Mouse (Mus musculus) erythroblast, adult 5-6 weeks (primary cell): ENCODE results near the gene Entpd3. TPM values are rescaled to one million over a fixed set of nuclear protein-coding genes. Genes with fewer than 3 reads are reported as not detected.

Source experiments
- ATAC-seq: replicated peaks from 2 replicates; pipeline ENCODE4 v1.8.0; 2016; ENCODE audit warnings: moderate number of reproducible peaks, mild to moderate bottlenecking, moderate TSS enrichment, inconsistent platforms; ENCODE audit not compliant: poor library complexity, low FRiP score, severe bottlenecking
- total RNA-seq, 2 experiments: library from RNA; stranded (forward) in 1 of 2; stranded (reverse) in 1 of 2; fragments of 150-400 nt in 1 of 2; fragments of 200-764, 138-1000 nt in 1 of 2; gene quantifications; 2 replicates each; pipeline versions ENCODE4 v1.2.3 to v1.2.4; 2015 to 2017; ENCODE audit warnings: low replicate concordance in 2 of 2

The Entpd3 gene
- total RNA-seq, 2 experiments from 2014 or later, result 0.17 TPM; not detected in 1

DNA sequence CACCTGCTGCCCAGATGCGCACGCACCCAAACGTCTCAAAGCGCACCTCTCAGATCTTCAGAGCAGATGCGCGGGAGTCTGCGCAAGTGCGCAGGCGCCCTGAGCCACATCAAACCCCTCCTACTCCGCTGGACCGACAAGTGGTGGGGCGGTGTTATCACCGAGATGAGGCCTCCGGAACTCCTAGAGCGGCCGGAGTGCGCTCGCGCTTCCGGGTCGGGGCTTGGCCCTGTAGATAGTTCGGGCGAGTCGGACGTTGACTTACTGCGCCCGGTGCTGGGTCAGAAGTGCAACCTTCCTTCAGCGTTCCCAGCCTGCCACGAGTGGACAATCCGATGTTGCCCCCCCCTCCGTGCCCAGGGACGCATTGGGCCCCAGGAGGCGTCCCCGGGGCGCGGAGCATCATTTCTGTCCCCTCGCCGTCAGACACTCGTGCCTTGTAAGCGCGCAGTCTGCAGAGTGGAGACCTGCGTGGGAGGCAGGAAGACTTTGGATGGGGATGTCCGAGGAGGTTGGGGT is 37.6 kb downstream of the Entpd3 start:
- ATAC-seq, result peak; percentile 92

DNA sequence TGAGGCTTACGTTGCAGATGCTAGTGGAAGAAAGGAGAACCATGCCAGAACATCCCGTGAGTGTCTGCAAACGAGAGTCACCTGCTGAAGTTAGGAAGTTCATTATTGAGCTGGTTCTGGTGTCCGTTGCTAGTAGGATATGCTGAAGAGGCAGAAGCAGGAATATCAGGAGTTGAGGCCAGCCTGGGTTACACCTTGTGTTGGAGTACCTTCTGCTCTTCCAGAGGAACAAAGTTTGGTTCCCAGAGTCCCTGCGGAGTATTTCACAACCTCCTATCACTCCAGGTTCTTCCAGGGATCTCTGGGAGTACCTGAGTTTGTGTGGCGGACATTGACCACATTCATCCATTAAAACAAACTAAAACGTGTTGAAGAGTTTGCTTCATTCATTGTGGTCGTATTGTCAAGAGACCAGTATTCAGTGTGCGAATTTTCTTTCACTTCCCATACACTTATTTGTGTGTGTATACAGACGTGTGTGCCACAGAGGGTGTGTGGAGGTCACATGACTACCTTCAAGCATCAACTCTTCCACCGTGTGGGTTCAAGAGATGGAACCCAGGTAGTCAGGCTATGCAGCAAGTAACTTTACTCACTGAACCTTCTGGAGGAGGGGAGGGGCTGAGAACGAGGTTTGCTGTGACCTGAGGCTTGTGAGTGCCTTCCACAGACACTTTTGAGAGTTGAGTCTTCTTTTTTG is 38.2 kb downstream of the Entpd3 start:
- no peak for ATAC-seq

DNA sequence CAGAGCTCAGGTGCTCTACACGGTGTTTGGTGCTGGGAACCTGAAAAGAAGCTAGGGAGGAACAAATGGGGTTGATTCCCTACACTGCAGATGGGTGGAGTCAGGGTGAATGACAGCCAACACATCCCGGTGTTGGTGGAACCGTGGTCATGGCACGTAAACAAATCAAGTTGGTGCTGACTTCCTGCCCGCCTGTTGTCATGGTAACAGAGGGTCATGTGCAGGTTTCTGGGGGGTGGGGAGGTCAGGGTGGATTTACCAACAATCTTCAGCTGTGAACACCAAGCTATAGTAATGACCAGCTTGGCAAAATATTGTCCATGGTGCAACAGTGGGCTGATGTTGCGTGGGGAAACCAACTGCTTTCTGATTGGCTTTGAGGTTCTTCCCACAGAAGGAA is 39.1 kb downstream of the Entpd3 start:
- no peak for ATAC-seq

DNA sequence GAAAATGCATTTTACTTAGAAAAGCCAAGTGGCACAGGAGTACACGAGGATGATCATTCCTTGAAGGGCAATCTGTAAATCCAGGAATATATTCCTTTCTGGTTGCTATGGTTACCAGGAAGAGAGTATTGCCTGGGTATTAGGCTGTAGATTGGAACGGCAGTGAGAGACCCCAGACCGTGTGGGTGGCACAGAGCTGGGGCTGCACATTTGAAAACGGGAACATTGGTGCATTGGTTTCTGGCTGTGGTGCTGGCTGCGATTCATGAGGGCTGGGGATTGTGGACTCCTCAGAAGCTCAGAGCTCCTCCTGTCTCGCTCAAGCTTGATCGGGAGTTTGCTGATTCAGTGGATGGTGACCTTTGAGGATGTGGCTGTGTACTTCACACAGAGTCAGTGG is 40.2 kb downstream of the Entpd3 start:
- no peak for ATAC-seq

DNA sequence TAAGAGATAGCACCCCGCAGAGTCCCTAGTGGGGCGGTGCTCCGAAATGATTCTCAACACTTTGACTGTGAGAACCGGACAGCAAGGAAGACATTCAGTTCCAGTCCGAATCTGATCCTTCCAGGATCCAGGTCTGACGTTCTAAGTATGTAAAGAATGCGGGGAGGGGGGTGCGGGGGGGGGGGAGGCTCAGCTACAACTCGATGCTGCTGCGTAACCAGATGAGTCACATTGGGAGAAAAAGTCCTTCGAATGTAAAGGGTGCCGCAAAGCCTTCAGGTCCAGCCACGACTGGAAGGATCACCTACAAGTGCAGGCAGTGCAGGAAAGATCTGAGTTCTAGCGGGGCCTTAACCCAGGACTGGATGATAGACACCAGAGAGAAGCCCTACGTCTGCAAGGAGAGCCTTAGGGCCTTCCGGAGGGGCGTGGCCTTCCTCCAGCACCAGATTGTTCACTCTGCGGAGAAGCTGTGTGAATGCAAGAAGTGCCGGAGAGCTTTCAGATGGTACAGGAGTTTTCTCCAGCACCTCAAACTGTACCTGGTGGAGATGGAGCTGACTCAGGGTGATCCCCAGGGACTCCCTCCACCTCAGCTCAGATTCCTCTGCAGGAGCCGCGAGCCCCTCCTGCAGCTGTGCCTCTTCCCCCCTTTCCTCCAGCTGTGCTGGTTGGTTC is 42.5 kb downstream of the Entpd3 start:
- peak; percentile 41; the same call in 1 of the 2 replicates for ATAC-seq

DNA sequence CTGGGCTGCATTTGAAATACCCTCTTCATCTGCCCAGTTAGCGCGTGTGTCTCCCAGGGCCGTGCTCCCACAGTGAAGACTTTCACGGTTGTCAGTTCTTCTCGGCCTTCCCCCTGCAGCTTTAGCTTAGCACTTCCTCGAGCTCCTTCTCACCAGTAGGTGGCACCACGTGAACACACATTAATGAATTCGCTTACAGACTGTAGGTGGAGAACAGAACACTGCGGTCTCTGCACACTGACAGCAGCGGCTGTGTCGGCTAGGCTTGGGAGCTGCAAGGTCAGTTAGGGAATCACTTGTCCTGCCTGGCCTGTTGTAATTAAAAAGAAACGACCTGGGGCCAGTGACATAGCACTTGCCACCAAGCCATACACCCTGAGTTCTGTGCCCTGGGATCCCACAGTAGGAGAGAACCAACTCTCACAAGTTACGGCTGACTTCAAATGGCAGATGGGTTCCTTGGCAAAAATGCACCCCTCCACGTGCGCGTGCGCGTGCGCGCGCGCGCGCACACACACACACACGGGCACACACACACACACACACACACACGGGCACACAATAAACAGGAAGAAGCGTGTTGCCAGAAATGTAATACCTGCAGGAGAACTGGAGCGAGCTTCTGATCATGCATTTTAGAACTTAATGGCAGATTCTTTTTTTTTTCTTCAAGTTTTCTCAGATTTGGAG is 43.1 kb downstream of the Entpd3 start:
- ATAC-seq, result peak; percentile 82

DNA sequence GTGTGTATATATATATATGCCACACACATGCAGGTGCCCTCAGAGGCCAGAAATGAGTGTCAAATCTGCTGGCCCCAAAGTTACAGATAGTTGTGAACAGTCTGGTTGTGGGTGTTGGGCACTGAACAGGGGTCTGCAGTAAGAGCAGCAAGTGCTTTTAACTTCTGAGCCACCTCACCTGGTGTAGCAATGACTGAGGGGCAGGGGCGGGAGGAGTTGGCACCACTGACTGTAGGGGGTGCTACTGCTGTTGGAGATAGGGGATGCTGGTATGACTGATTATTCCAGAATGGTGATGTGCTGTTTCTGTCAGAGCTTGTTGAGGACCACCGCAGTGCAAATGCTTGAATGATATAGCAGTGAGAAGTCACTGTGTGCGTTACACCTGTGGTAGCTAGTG is 43.7 kb downstream of the Entpd3 start:
- no peak for ATAC-seq

DNA sequence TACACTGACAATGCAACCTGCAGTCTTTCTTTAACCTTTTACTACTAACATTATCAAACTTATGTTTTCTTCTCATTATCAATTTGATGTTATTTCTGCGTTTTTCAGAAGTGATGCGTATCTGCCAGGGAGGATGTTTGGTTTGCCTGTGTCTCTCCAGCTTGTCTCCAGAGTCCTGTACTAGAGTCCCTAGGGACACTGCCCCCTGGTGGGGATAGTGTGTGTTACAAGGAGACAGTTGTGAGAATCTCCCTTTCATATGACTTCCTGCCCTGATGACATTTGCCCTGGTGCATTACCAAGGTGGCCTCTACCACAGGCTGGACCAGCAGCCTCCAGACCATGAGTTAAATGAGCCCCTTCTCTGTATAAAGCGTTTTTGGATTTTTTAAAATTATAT is 46.9 kb downstream of the Entpd3 start:
- ATAC-seq, result peak; percentile 70

DNA sequence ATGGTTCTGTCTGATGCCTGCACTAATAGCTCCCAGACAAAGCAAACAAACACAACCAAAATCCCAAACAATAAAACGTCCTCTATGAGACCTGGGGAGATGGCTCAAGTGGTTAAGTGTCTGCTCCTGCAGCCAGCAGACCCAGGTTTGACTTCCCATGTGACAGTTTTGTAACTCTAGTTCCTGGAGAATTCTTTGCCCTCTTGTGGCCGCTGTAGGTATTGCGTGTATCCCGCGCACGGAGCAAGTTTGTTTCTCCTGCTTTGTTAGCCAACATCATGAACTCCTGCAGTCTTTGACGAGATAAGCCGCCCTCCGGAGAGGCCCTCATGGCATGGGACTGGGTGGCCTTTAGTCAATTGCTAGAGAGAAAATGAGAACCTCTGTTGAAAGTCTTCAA is 51.9 kb downstream of the Entpd3 start:
- ATAC-seq, result peak; percentile 48; the same call in 1 of the 2 replicates

DNA sequence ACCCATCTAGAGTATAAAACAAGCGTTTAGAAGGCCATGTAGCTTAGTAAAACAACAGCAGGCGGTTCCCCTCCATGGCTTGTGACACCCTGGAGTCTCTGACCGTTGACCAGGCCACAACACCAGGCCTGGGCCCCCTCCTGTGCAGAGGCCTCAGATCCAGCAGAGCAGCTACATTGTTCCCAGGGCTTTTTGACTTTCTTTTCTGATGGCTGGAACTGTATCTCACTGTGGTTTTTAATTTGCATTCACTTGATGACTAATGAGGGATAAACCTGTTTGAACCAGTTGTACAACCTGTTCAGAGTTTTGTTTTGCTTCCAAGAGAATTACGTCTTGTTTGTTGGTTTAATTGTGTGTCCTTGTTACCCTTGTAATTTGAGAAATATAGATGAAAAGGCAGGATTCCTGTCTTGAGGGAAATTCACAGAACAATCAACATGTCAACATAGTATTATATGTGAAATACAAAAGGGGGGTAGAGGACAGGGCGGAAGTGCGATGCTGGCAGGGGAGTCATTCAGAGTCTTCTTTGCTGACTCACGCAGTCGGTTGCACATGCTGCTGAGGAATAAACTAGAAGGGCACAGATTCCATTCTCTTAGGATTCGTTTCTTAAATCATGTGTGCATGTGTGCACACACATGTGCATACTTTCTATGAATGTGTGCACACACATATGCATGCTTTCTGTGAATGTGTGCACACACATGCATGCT is 53.9 kb downstream of the Entpd3 start:
- no peak for ATAC-seq

DNA sequence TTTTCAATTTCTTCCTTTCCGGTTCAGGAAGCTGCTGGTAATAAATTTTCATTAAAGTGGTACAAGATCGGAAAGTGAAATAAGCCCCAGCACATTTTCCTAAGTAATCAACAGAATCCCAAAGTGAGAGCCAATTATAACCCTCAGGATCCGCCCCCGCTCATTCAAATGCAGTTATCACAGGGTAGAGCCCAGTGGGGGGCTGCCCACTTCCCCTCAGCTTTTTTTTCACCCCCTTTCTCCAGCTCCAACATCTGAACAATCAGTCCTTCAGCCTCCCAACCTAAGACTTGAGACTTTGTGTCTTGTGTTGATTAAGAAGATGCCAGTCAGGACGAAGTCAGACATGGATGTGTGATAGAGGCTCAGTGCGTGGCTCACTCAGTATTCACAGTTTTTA is 55.2 kb downstream of the Entpd3 start:
- no peak for ATAC-seq

DNA sequence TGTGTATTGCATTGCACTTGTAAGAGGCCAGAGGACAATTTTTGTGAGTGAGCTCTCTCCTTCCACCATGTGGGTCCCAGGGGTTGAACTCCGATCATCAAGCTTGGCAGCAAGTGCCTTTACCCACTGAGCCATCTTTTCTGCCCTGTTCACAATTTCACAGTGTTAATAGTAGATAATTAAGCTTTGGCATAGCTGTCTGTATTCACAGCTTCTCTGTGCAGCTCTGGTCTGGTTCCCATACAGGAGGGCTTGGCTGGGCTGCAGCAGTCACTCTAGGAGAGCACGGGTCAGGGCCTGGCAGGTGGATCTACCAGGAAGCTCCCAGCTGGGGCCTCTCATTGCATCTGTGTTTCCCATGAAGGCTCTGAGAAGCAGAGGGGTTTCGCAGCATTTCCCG is 55.7 kb downstream of the Entpd3 start:
- no peak for ATAC-seq

DNA sequence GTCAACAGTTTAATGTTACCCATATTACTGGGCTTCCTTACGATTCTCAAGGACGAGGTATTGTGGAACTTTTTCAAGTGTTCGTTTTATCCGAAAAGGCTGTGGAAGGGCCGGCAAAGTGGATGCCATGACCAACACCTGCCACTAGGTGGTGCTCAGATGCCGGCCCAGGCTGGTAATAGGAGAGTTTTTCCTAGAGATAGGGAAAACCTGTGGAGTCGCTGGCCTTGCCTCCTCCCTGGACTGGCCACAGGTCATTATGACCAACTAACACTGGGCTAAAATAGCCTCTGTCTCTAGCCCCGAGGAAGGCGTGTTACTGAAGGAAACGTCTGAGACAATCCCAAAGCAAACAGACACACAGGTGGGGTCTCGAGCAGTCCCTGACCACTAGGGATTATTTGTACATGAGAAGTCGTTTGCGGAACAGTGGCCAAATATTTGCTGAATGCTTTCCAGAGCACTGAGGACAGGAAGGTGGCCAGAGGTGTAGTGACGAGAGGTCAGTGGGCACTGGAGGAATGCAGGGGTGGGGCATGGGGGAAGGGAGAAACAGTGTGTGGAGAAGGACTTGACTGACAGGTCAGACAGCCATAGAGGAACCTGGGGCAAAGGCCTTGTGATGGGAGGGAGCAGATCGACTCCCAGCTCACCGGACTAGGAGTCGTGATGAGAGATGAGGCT is 62.0 kb downstream of the Entpd3 start:
- ATAC-seq, result peak; percentile 80

DNA sequence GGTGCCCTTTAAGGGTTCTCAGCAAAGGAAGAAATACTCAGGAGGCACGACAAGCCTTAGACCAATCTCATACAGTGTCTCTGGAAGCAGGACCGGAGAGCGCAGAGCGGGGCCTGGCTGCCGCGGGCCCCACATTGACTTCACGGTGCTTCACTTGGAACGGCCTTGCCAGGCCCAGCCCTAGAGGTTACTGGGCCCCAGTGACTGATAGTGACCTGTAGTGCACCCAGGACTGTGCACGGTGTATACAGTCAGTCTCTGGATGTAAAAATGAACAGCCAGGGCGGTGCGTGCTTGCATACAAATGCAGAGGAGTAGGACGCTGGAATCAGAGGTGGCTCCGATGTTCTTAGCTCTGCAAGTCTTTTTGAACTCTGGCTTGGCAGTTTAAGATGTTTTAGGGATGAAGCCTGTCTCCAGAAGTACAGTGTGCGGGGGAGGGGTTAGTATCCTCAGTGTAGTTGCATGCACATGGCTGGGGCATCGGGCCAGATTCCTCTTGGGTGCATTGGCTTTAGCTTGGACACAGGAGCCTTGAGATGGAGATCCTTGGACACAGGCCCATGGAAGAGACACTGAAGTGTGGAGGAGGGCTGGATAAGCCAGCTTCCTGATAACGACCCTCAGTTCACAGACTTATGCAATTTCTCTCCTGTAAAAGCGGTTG is 62.7 kb downstream of the Entpd3 start:
- ATAC-seq, result peak; percentile 48

DNA sequence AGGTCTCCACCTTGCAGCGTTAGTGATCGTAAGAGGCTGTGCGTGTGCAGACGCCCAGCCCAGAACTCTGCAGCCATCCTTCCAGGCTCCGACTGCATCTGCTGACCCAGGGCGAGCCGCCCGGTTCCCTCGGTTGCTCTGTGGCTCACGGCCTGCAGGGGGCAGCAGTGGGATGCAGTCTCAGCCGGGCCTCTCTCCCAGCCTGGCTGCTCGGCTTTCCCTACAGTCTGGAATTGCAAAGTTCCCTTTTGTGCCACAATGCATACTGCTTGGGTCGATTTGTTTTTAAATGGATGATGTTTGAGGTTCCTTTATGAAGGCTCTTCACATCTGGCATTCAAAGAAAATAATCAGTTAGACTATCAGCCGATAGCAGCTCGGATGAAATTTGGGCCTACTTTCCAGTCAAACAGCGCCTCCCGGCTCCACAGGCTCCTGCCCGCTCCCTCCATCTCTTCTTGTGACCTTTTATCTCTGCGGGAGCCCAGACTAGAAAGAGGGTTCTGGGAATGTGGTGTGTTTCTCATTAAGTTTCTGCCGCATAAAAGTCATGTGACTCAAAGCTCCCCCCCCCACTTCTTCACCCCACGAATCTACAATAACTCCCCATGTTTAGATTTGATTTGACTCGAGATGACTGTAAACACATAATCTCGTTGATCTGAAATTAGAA is 63.4 kb downstream of the Entpd3 start:
- ATAC-seq, result peak; percentile 88

DNA sequence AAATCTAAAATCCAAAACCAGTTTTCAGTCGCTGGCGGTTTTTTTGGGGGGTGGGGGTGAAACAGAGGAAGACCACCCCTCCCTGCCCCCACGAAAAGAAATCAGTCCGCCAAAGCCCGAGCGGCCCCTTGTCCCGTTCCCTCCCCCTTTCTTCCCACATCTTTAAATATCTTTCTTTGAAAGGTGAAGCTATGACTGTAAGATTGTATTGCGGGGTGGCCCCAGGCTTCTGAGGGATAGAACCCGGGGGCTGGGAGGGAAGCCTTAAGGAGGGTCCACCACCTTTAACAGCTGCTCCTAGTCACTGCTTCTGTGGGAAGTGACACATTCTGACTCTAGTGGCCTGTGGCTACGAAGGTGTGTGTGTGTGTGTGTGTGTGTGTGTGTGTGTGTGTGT is 63.9 kb downstream of the Entpd3 start:
- no peak for ATAC-seq

DNA sequence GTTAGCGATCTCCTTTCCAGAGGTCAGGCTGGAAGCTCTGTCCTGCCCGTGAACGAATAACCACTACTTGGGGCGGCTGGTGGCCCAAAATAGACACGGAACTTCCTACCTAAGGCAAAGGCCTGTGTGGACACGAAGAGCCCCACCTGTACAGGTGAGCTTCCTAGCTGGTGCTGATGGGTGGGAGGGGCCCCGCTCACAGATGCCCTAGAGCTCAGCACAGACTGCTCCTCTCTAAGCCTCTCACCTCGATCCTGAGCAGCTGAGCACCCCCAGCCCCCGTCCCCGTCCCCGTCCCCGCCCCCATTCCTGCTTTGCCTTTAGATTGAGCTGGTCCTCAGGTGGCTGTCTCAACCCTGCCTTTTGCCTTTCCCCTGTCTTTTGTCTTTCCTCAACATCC is 64.3 kb downstream of the Entpd3 start:
- ATAC-seq, result no peak

DNA sequence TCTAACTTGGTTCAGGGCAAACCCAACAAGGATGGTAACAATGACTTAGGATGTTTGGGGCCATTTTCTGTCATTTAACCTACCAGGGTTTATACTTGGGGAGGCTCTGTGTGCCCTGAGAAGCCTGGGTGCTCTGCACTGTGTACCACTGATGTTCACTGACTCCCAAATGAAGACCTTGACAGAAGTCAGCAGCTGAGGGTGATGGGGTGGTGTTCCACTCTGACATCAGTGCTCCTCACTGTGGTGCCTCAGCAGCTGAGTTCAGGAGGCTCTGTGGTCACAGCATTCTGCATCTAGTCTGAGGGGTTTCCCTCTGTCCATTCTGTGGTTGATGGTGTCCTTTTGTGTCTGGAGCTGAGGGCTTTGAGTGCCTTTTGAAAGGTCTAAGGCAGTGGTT is 71.4 kb downstream of the Entpd3 start:
- ATAC-seq, result no peak

DNA sequence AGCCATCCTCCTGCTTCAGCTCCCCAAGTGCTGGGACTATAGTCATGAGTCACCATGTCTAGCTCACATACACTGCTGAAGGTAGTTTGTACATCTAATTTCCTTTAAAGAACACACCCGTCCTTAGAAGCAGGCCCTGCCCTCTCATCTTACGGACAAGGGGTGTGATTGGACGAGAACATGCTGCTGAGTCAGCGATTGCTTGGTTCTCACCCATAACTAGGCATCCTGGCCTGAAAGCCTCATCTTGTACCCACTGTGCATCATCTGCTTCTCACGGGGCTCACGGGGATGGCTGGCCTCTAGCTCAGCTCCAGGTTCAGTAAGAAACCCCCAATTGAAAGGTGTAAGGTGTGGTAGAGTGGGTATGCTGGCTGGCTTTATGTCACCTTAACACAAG is 74.4 kb downstream of the Entpd3 start:
- no peak for ATAC-seq
